Mouse (Mus musculus) central nervous system, embryonic 14 days (tissue): ENCODE data around the gene Vmn2r32. TPM values are rescaled to one million over a fixed set of nuclear protein-coding genes. Genes with fewer than 3 reads are reported as not detected.

Source experiments
- polyA plus RNA-seq: library from polyadenylated mRNA; depleted of rRNA; stranded (reverse); fragments of >200 nt; gene quantifications from 2 replicates; pipeline ENCODE4 v1.2.3, GENCODE M21; 2012; rRNA removed

Vmn2r32 gene
- not detected in 2 replicates for polyA plus RNA-seq

DNA sequence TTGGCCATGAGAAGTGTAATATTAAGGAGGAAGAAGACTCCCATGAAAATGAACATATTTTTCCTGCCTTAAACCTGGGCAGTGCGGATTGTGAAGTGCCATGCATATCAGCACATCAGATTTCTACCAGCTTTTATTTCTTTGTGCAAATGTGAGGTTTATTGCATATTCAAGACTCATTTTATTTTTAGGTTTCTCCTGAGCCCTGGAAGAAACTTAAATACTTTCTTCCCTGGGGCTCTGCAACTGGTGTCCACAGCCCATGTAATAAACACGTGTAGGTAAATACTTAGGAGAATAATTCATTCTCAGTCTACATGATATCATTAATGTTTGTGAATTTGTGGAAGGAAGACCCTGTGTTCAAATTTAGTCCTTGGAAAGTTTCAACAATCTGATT lies at the start of gene Vmn2r32:
Vmn2r32 (minus strand) TSS at position 101 of the 400 bp plus-strand sequence.

Other genes with a start within 250 kb of the Vmn2r32 start
- gene Vmn2r29, start 232.7 kb downstream of the Vmn2r32 start, polyA plus RNA-seq, result 3.5 and 4.4 TPM in 2 replicates
- 4.1 and 5.1 TPM in 2 replicates for gene Gm45844, start 201.7 kb downstream of the Vmn2r32 start, polyA plus RNA-seq
- 67.7 and 67.9 TPM in 2 replicates for gene Clcn4, start 179.2 kb downstream of the Vmn2r32 start, polyA plus RNA-seq
- gene Vmn2r30, start 142.4 kb downstream of the Vmn2r32 start, polyA plus RNA-seq, result not detected in 2 replicates
- not detected in 2 replicates for gene Gm45783, start 105.4 kb downstream of the Vmn2r32 start, polyA plus RNA-seq
- not detected in 2 replicates for gene Vmn2r31, start 80.3 kb downstream of the Vmn2r32 start, polyA plus RNA-seq
- gene Vmn2r33, start 86.8 kb upstream of the Vmn2r32 start, polyA plus RNA-seq, result not detected in 2 replicates
- not detected in 2 replicates for gene Vmn2r34, start 209.5 kb upstream of the Vmn2r32 start, polyA plus RNA-seq